Comparison of ENCODE assay signal across 14 mouse cellular contexts in genomic region chr3:39088948-39089347, GRCm38 (mm10).
DNase-seq lines count a peak whose midpoint lies in the region.
"Had no signal": no experiment of that assay in that cellular context is flagged by ENCODE, and none has a peak within 500 bp of the region (broad histone marks: within the 10 kb centered on the region; RNA-seq: fewer than 3 reads in every experiment).

No protein-coding gene starts in this region.

- peak; percentile 3 to 25 for DNase-seq in frontal cortex, adult 2 months (ENCODE audit: extremely low spot score in 1 of 2, low spot score in 1 of 2)
- DNase-seq in frontal cortex, postnatal 25 days (ENCODE audit: low spot score in 2 of 2): no peak
- peak; percentile 60 for DNase-seq in brain, adult 2 months (ENCODE audit: low read depth, low spot score)
- peak; percentile 49 for DNase-seq in telencephalon, adult 2 months (ENCODE audit: low read depth, low spot score)
- DNase-seq in thymus, postnatal 25 days: no peak
- DNase-seq: adrenal gland, adult 2 months; adrenal gland, postnatal 10 days; adrenal gland, postnatal 25 days; cerebellum, adult 11-12 months; cerebellum, adult 2 months; cerebellum, adult 9-10 months; cerebellum, postnatal 10 days; cerebellum, postnatal 25 days; forebrain, postnatal 0 days had no signal

Comparison
In these comparisons a context has a peak if more than half of its experiments do, and no peak if none do; other contexts are left out.
1. DNase-seq: peak in frontal cortex, adult 2 months (2 of 2), brain, adult 2 months (single experiment) and telencephalon, adult 2 months (single experiment); none in frontal cortex, postnatal 25 days (0 of 2) and thymus, postnatal 25 days (single experiment).